Mouse (Mus musculus) NIH3T3 (cell line): ENCODE data around the gene Pacs1.
"Not testable (repeated sequence)": the region's sequence is repeated elsewhere in the genome, so short reads cannot be mapped to it uniquely, and the experiment has no call there.

Experiments used
- DNase-seq: peaks from one replicate; pipeline ENCODE4 v3.0.0-alpha.2; 2012; ENCODE audit warnings: low read depth

The Pacs1 gene

DNA sequence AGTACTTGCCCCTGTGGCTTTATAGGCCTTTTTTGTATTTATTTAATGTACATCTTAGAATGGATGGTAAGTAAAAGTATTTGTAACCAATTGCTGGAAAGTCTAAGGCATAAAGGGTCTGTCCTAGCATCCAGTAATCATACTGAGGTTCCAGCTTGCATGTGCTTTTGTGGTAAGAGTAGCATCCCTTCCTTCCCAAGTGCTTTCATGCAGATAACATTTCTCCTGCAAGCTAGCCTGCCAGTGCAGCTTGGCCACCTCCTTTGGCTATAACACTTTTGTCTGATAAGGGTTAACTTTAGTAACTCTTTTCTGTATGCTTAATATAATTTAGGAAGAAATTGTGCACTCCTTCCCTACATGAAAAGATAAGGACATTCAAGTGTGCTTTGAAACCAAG, 4.9 kb downstream of the Pacs1 start:
- no peak for DNase-seq

DNA sequence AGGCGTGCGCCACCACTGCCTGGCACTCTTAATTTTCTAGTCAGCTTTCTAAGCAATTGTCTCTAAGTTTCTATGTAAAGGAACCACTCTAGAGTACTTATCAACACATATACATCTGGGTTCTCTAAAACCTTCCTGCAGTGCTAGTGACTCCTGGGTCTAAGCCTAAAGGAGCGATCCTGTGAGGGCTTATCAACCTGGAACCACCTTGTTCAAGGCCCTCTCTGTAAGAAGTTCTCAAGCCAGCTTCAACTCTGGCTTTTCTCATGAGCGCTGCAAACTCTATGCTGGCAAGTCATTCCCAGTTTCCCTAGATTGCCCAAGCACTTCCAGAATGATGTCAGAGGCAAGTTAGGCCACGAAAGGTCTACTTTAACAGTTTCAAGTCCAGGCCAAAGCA, 5.9 kb downstream of the Pacs1 start:
- DNase-seq, result peak; percentile 63

DNA sequence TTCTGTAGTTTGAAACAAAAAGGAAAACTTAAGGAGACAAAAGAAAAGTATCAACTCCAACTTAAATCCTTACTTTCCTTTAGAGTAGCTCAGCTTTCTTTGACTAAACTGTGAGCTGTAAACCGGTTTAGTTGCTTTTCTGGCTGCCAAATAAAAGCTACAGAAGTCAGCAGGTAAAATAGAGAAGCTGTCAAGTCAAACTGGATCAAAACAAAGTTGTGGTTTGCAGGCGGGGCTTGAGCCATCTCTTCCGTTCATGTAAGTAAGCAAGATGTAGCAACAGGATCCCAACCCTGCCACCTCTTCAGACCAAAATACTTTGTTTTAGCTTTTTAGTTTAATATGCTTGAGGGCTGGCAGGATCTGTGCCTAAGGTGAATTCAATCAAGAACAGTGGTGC, 15.8 kb downstream of the Pacs1 start:
- no peak for DNase-seq

DNA sequence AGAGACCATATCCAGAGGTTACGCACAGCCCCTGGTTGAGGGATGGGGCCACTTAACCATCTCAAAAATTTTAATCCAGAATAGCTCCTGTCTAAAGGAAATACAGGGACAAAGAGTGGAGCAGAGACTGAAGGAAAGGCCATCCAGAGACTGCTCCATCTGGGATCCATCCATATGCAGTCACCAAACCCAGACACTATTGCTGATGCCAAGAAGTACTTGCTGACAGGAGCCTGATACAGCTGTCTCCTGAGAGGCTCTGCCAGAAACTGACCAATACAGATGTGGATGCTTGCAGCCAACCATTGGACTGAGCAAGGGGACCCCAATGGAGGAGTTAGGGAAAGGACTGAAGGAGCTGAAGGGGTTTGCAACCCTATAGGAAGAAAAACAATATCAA, 35.9 kb downstream of the Pacs1 start:
- DNase-seq, result not testable (repeated sequence)

DNA sequence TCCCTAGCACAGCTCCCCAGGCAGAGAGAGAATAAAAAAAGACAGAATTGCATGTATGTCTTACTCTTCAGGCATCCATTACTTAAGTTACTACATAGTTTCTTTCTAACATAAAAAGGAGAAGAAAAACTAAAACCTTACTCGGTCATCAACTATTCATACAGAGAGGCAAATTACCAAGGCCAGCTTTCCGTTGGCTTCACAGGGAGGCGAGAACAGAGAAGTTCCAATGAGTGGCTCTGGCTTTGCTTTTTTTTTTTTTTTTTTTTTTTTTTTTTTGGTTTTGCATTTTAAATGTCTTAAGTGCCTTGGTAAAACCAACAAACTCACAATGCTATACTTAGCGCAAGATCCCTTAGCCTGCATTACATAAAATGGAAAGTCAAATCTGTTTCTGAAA, 40.2 kb downstream of the Pacs1 start:
- DNase-seq, result no peak

GRCm38 (mm10) chr19:5230110-5230509, 42.8 kb downstream of the Pacs1 start:
- DNase-seq, result no peak

GRCm38 (mm10) chr19:5224624-5225023, 48.3 kb downstream of the Pacs1 start:
- no peak for DNase-seq

- no peak for DNase-seq
Measured at GRCm38 (mm10) chr19:5224077-5224476, 48.8 kb downstream of the Pacs1 start.

DNA sequence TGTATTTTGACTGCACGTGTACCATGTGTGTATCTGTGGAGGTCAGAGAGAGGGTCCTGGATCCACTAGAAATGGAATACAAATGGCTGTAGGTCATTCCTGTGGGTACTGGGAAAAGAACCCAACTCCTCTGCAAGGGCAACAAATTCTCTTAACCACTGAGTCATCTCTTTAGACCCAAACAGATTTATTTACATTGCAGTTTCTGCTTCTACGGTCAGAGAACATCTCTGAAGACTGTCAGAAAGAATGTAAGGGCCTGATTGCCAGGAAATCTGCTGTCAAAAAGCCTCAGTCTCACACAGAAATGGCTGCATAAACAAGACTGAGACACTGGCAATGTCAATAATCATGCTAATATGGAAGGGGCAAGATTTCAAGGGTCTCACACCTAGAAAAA, 51.0 kb downstream of the Pacs1 start:
- peak; percentile 69 for DNase-seq

GRCm38 (mm10) chr19:5221219-5221723, 51.6 kb downstream of the Pacs1 start:
- DNase-seq, result not testable (repeated sequence)

DNA sequence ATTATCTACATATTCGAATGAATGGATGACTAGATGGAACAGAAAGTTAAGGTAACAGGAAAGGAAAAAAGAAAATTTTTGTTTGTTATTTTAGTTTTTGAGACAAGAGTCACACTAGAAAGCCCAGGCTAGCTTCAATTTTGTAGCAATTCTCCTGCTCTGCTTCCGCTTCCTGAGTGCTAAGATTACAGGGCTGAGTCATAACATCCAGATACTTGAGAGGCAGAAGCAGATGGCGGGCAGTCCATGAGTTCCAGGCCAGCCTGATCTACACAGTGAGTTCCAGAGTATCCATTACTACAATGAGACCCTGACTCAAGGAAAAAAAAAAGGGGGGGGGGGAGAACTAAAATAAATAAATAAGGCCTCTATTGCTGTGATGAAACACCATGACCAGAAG, 52.5 kb downstream of the Pacs1 start:
- peak; percentile 36 for DNase-seq

DNA sequence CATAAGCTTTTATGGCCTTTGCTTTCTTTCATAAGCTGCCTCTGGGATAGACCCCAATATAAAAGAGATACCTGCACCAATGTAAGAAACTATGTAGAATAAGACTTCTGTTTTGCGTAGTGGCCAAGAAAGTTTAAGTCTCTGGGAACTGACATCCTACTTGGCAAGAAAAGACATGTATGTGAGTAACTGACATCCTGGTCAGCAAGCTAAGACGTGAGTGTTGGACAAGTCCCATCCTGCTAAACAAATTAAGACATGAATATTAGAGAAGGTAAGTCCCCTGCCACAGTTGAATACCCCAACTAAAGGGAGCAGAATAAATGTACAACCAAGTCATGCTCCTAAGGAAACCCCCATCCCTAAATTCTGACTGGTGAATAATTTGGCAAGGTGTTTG, 71.2 kb downstream of the Pacs1 start:
- no peak for DNase-seq

DNA sequence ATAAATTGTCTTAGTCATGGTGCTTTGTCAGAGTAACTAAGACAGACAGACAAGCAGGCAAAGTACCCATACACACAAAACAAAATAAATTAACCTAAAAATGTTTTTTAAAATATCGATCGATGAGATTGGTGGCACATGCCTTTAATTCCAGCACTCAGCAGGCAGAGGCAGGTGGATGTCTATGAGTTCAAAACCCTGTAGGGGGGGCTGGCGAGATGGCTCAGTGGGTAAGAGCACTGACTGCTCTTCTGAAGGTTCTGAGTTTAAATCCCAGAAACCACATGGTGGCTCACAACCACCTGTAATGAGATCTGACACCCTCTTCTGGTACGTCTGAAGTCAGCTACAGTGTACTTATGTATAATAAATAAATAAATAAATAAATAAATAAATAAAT, 72.3 kb downstream of the Pacs1 start:
- not testable (repeated sequence) for DNase-seq

DNA sequence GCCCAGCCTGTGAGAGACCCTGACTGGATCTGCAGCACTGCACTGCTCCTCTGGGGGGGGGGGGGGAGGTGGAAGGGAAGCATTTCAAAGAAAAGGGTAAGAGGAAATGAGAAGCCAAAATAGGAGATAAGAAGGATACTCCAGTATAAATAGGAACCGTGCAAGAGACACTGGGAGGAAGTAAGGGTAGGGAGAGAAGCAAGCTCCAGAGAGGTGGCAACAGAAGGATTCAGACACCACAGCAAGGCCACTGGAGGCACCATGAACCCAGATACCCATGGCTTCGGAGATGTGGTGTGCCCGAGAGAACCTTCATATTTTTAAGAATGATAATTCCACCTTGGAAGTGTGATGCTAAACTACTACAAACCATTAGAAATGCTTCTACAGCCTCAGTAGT, 74.4 kb downstream of the Pacs1 start:
- no peak for DNase-seq

DNA sequence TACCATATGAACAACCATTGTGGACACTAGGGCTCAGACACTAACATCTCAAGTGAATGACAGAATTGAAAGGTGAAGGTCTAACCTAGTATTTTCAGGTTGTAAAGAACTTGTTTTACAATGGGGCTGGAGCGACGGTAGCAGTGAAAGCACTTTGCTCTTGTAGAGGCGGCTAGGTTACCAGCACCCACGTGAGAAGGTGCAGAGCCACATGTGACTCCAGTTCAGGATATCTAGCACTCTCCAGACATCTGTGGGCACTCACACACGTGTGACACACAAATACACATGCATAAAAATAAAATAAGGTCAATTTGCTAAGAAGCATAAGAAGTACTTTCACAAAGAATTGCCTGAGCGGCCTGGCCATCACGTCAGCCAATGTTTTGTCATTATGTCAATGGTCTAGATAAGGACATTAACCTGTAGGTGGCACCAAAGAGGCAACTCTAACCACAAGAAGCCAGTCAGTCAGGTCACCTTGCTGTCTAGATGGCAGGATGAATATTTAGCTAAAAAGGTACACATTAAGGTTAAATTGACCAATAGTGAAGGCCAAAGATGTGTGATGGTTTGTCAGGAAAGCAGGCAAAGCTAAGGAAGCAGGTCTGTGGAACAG, 77.4 kb downstream of the Pacs1 start:
- peak; percentile 76 for DNase-seq

GRCm38 (mm10) chr19:5192397-5192796, 80.5 kb downstream of the Pacs1 start:
- no peak for DNase-seq

- DNase-seq, result no peak
Measured at GRCm38 (mm10) chr19:5187439-5187838, 85.5 kb downstream of the Pacs1 start.

DNA sequence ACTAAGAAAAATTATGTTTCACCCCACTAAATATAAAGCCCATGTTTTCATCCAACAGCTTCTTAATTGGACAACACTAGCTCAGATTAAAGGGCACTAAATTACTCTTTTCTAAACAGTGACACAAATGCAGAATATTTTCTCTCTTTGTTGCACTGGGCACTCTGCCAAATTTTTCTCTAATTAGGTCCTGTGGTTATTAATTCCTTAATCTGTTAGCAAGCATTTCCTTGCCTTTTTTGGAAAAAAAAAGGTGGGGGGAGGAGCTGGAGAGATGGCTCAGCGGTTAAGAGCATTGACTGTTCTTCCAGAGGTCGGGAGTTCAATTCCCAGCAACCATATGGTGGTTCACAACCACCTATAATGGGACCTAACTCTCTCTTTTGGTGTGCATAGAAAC, 91.0 kb downstream of the Pacs1 start:
- DNase-seq, result no peak

GRCm38 (mm10) chr19:5178631-5179030, 94.3 kb downstream of the Pacs1 start:
- peak; percentile 78 for DNase-seq

- DNase-seq, result no peak
Measured at GRCm38 (mm10) chr19:5170430-5170829, 102.5 kb downstream of the Pacs1 start.

DNA sequence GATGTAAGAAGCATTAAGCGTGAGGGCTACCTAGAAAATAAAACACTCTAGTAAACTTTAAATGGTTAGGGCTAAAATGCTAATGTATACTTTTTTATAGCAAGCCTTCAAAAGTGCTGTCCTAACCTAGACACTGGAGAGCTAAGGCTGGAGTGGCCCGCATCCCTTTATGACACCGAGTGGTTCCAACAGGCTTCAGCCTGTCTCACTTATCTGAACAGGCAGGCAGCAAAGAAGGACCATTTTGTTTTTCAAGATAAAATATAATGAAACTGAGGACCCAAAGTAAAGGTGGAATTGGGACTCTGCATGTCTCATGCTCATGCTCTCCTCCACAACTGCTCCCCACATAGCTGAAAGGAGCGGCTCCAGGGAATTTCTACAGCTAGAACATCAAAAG, 105.4 kb downstream of the Pacs1 start:
- DNase-seq, result no peak

GRCm38 (mm10) chr19:5164380-5164779, 108.5 kb downstream of the Pacs1 start:
- DNase-seq, result peak; percentile 60

- DNase-seq, result no peak
Measured at GRCm38 (mm10) chr19:5161913-5162312, 111.0 kb downstream of the Pacs1 start.

GRCm38 (mm10) chr19:5152261-5152660, 120.7 kb downstream of the Pacs1 start:
- no peak for DNase-seq
